Mouse (Mus musculus) lung, postnatal 4 days (tissue): ENCODE results near the gene 2610528J11Rik.
"Not testable (repeated sequence)": the region's sequence is repeated elsewhere in the genome, so short reads cannot be mapped to it uniquely, and the experiment has no call there.

Experiments
- DNase-seq, 2 experiments: peaks; one replicate each; pipeline ENCODE4 v3.0.0; 2021

2610528J11Rik gene

GRCm38 (mm10) chr4:118526408-118527334 is at the start of gene 2610528J11Rik:
Gene 2610528J11Rik, plus strand, starts transcription at chr4:118526999.
- DNase-seq, result peak; percentile 79 to 86

- DNase-seq, result peak; percentile 78 to 91
Measured at GRCm38 (mm10) chr4:118489717-118490132, 37.1 kb upstream of the 2610528J11Rik start, which contains the start of gene Tie1. Gene Tie1, minus strand, starts transcription at chr4:118490061.

- no peak for DNase-seq
Measured at GRCm38 (mm10) chr4:118490461-118490860, 36.3 kb upstream of the 2610528J11Rik start.

GRCm38 (mm10) chr4:118500171-118500724 is 26.6 kb upstream of the 2610528J11Rik start:
- DNase-seq, result no peak

GRCm38 (mm10) chr4:118500792-118501191 is 26.0 kb upstream of the 2610528J11Rik start:
- DNase-seq, result no peak

GRCm38 (mm10) chr4:118505551-118505950 is 21.2 kb upstream of the 2610528J11Rik start:
- peak; percentile 36 to 67 for DNase-seq

GRCm38 (mm10) chr4:118507171-118507570 is 19.6 kb upstream of the 2610528J11Rik start:
- DNase-seq, result not testable (repeated sequence)

- peak in 1 of 2 experiments; percentile 38 for DNase-seq
Measured at GRCm38 (mm10) chr4:118509050-118509449, 17.7 kb upstream of the 2610528J11Rik start.

GRCm38 (mm10) chr4:118516699-118517496 is 9.9 kb upstream of the 2610528J11Rik start:
- peak; percentile 35 to 43 for DNase-seq

- DNase-seq, result no peak
Measured at GRCm38 (mm10) chr4:118517497-118518146, 9.2 kb upstream of the 2610528J11Rik start.

- DNase-seq, result no peak
Measured at GRCm38 (mm10) chr4:118518208-118518607, 8.6 kb upstream of the 2610528J11Rik start.

GRCm38 (mm10) chr4:118522248-118522647 is 4.6 kb upstream of the 2610528J11Rik start:
- DNase-seq, result no peak

GRCm38 (mm10) chr4:118523976-118524375 is 2.8 kb upstream of the 2610528J11Rik start:
- no peak for DNase-seq

- no peak for DNase-seq
Measured at GRCm38 (mm10) chr4:118525779-118526178, 1.0 kb upstream of the 2610528J11Rik start.

GRCm38 (mm10) chr4:118527335-118527681 is 509 bp downstream of the 2610528J11Rik start:
- DNase-seq, result no peak

GRCm38 (mm10) chr4:118527720-118528119 is 921 bp downstream of the 2610528J11Rik start:
- DNase-seq, result no peak

- no peak for DNase-seq
Measured at GRCm38 (mm10) chr4:118532663-118533062, 5.9 kb downstream of the 2610528J11Rik start.

- no peak for DNase-seq
Measured at GRCm38 (mm10) chr4:118533156-118533555, 6.4 kb downstream of the 2610528J11Rik start.

- DNase-seq, result no peak
Measured at GRCm38 (mm10) chr4:118533605-118534004, 6.8 kb downstream of the 2610528J11Rik start.

GRCm38 (mm10) chr4:118535610-118536009 is 8.8 kb downstream of the 2610528J11Rik start:
- DNase-seq, result no peak

- DNase-seq, result no peak
Measured at GRCm38 (mm10) chr4:118537801-118538200, 11.0 kb downstream of the 2610528J11Rik start.

GRCm38 (mm10) chr4:118539904-118540303 is 13.1 kb downstream of the 2610528J11Rik start:
- no peak for DNase-seq
